Mouse (Mus musculus) urinary bladder, postnatal 14 days (tissue): ENCODE data around the gene Olfr156.
"Not testable (repeated sequence)": the region's sequence is repeated elsewhere in the genome, so short reads cannot be mapped to it uniquely, and the experiment has no call there.

Source experiments
- DNase-seq: peaks from one replicate; pipeline ENCODE4 v3.0.0; 2021; ENCODE audit warnings: low spot score

The Olfr156 gene

GRCm38 (mm10) chr4:43823845-43824337 lies at the start of gene Olfr156:
TSS of gene Olfr156 (minus strand) at chr4:43823895.
- peak; percentile 31 for DNase-seq

GRCm38 (mm10) chr4:43869821-43870220 lies 46.1 kb upstream of the Olfr156 start:
- no peak for DNase-seq

- no peak for DNase-seq
Measured at GRCm38 (mm10) chr4:43863298-43863697, 39.6 kb upstream of the Olfr156 start.

- DNase-seq = peak; percentile 71
Measured at GRCm38 (mm10) chr4:43860744-43861519, 37.2 kb upstream of the Olfr156 start.

- DNase-seq = no peak
Measured at GRCm38 (mm10) chr4:43859886-43860285, 36.2 kb upstream of the Olfr156 start.

- no peak for DNase-seq
Measured at GRCm38 (mm10) chr4:43854101-43854500, 30.4 kb upstream of the Olfr156 start.

- no peak for DNase-seq
Measured at GRCm38 (mm10) chr4:43851265-43851664, 27.6 kb upstream of the Olfr156 start, which contains the start of gene Olfr155. TSS of gene Olfr155 (plus strand) at chr4:43851565.

GRCm38 (mm10) chr4:43840101-43840500 lies 16.4 kb upstream of the Olfr156 start, which contains the start of gene Olfr157:
TSS of gene Olfr157 (minus strand) at chr4:43840201.
- DNase-seq = no peak

GRCm38 (mm10) chr4:43838326-43838725 lies 14.6 kb upstream of the Olfr156 start:
- DNase-seq = no peak

GRCm38 (mm10) chr4:43834749-43835148 lies 11.1 kb upstream of the Olfr156 start:
- DNase-seq = no peak

- no peak for DNase-seq
Measured at GRCm38 (mm10) chr4:43833752-43834151, 10.1 kb upstream of the Olfr156 start.

GRCm38 (mm10) chr4:43832031-43832430 lies 8.3 kb upstream of the Olfr156 start:
- DNase-seq = no peak

- no peak for DNase-seq
Measured at GRCm38 (mm10) chr4:43828806-43829205, 5.1 kb upstream of the Olfr156 start.

GRCm38 (mm10) chr4:43822896-43823550 lies 672 bp downstream of the Olfr156 start:
- DNase-seq = no peak

GRCm38 (mm10) chr4:43798936-43799335 lies 24.8 kb downstream of the Olfr156 start:
- no peak for DNase-seq

GRCm38 (mm10) chr4:43795844-43796243 lies 27.9 kb downstream of the Olfr156 start:
- not testable (repeated sequence) for DNase-seq

GRCm38 (mm10) chr4:43795296-43795695 lies 28.4 kb downstream of the Olfr156 start:
- no peak for DNase-seq

GRCm38 (mm10) chr4:43772304-43772703 lies 51.4 kb downstream of the Olfr156 start:
- DNase-seq = no peak

- no peak for DNase-seq
Measured at GRCm38 (mm10) chr4:43771626-43772025, 52.1 kb downstream of the Olfr156 start.

GRCm38 (mm10) chr4:43770909-43771308 lies 52.8 kb downstream of the Olfr156 start, which contains the start of gene Olfr159:
TSS of gene Olfr159 (minus strand) at chr4:43771009.
- no peak for DNase-seq
